In genomic region chr13:42306870-42307800, GRCm38 (mm10) we compare ENCODE assay signal across 24 mouse cellular contexts. TPM values are rescaled to one million over a fixed set of nuclear protein-coding genes. Genes with fewer than 3 reads are reported as not detected.
A peak's percentile ranks its signal among the peaks of the same experiment; 100 is the strongest.
DNase-seq lines count a peak whose midpoint lies in the region; ATAC-seq and TF ChIP-seq lines count a peak whose summit lies in the region.
"Had no signal": no experiment of that assay in that cellular context is flagged by ENCODE, and none has a peak within 500 bp of the region (broad histone marks: within the 10 kb centered on the region; RNA-seq: fewer than 3 reads in every experiment).

No protein-coding gene starts in this region.

- H3K4me2 ChIP-seq in lung, postnatal 0 days (replicated peaks; ENCODE audit: low read depth, low read length), result no peak overlapping the region
- H3K4me2 ChIP-seq: kidney, embryonic 15.5 days; liver, embryonic 15.5 days; lung, embryonic 14.5 days; midbrain, embryonic 12.5 days; neural tube, embryonic 15.5 days; stomach, embryonic 15.5 days had no signal

- TF ChIP-seq EP300 in lung, postnatal 0 days (IDR thresholded peaks at IDR 0.05), result no peak

- no peak for TF ChIP-seq POLR2A in cerebellum, adult 2 months (IDR thresholded peaks at IDR 0.05; ENCODE audit: borderline replicate concordance, insufficient read depth, low read length)

- no peak for ATAC-seq in lung, postnatal 0 days
- ATAC-seq: forebrain, embryonic 16.5 days; hindbrain, embryonic 16.5 days; Patski had no signal

- H3K4me3 ChIP-seq in gastrocnemius, adult 2 months, result no peak overlapping the region
- no peak overlapping the region for H3K4me3 ChIP-seq in lung, postnatal 0 days (ENCODE audit: low read depth, low read length)
- H3K4me3 ChIP-seq in cerebellum, adult 2 months (replicated peaks; ENCODE audit: insufficient read depth, low read depth, low read length), result no peak overlapping the region
- H3K4me3 ChIP-seq: kidney, embryonic 15.5 days; layer of hippocampus, adult 2 months; liver, embryonic 15.5 days; midbrain, embryonic 12.5 days; neural tube, embryonic 15.5 days; stomach, embryonic 15.5 days had no signal

- H3K27ac ChIP-seq in gastrocnemius, adult 2 months, result peak overlapping the region; percentile 28; the same call in 1 of the 2 replicates
- no peak overlapping the region for H3K27ac ChIP-seq in lung, postnatal 0 days (ENCODE audit: low read length)
- H3K27ac ChIP-seq in cerebellum, adult 2 months (ENCODE audit: insufficient read depth, low read length), result no peak overlapping the region
- H3K27ac ChIP-seq: kidney, embryonic 15.5 days; layer of hippocampus, adult 2 months; liver, embryonic 15.5 days; midbrain, embryonic 12.5 days; neural tube, embryonic 15.5 days; stomach, embryonic 15.5 days had no signal

- no peaks in the 10 kb centered on the region for H3K9me3 ChIP-seq in lung, postnatal 0 days (ENCODE audit: low read length)
- H3K9me3 ChIP-seq: kidney, embryonic 15.5 days; liver, embryonic 15.5 days; midbrain, embryonic 12.5 days; neural tube, embryonic 15.5 days; stomach, embryonic 15.5 days had no signal

- no peak overlapping the region for H3K9ac ChIP-seq in lung, postnatal 0 days (replicated peaks; ENCODE audit: low read depth)
- H3K9ac ChIP-seq: kidney, embryonic 15.5 days; liver, embryonic 15.5 days; lung, embryonic 14.5 days; midbrain, embryonic 12.5 days; neural tube, embryonic 15.5 days; stomach, embryonic 15.5 days had no signal

- H3K36me3 ChIP-seq in lung, postnatal 0 days (ENCODE audit: insufficient read depth, low read length), result no peaks in the 10 kb centered on the region
- H3K36me3 ChIP-seq: kidney, embryonic 15.5 days; liver, embryonic 15.5 days; midbrain, embryonic 12.5 days; neural tube, embryonic 15.5 days; stomach, embryonic 15.5 days had no signal

- H3K4me1 ChIP-seq in lung, postnatal 0 days (ENCODE audit: insufficient read depth, low read depth, low read length), result peaks cover 4% of the 10 kb centered on the region; the same call in 1 of the 2 replicates
- no peaks in the 10 kb centered on the region for H3K4me1 ChIP-seq in cerebellum, adult 2 months (ENCODE audit: control insufficient read depth, insufficient read depth, low read length)
- H3K4me1 ChIP-seq: liver, embryonic 15.5 days had no signal

- no peaks in the 10 kb centered on the region for H3K27me3 ChIP-seq in lung, postnatal 0 days (replicated peaks; ENCODE audit: insufficient read depth, low read length)
- H3K27me3 ChIP-seq in cerebellum, adult 2 months (ENCODE audit: control insufficient read depth, insufficient read depth, low read length), result peaks cover 3% of the 10 kb centered on the region; the same call in 1 of the 2 replicates
- H3K27me3 ChIP-seq: Patski had no signal

- intact Hi-C loops in gastrocnemius, adult 2 months (cut with DNase I), result no loop called here
- intact Hi-C loops in gastrocnemius, postnatal 14 days (cut with DNase I; ENCODE audit: low total_unique reads), result no loop called here

- peak; percentile 34 for DNase-seq in gastrocnemius, adult 2 months
- DNase-seq in gastrocnemius, postnatal 14 days, result no peak
- peak; percentile 32 for DNase-seq in lung, postnatal 0 days (ENCODE audit: low spot score)
- DNase-seq in lung, postnatal 36 days, result no peak
- DNase-seq in NIH3T3 (ENCODE audit: low read depth), result peak; percentile 76
- peak; percentile 44 for DNase-seq in fibroblast of lung, adult 2 months (ENCODE audit: low read depth)
- DNase-seq in retina, postnatal 1 day, result no peak
- DNase-seq in cerebellum, adult 2 months, result no peak
- DNase-seq: heart, postnatal 14 days; kidney, adult 11 months; kidney, postnatal 36 days; liver; lung, embryonic 14.5 days; right cerebral cortex, postnatal 25 days had no signal

- WGBS in lung, postnatal 0 days, result 62% methylated on average over 14 of the region's 14 CpGs
- WGBS in cerebellum, adult 2 months, result 58% methylated on average over 14 of the region's 14 CpGs

- TF ChIP-seq CTCF in gastrocnemius, adult 2 months (IDR thresholded peaks at IDR 0.05), result no peak
- TF ChIP-seq CTCF in lung, postnatal 0 days (IDR thresholded peaks at IDR 0.05), result no peak
- TF ChIP-seq CTCF in cerebellum, adult 2 months (IDR thresholded peaks at IDR 0.05; ENCODE audit: borderline replicate concordance, insufficient read depth, low read depth, low read length), result no peak

RNA-seq across cellular contexts. Expression of gene Edn1, which starts 5.9 kb away (rescaled TPM):
- total RNA-seq in gastrocnemius, adult 2 months (2021), result 1 to 10 TPM; 1.6 to 1.7 TPM
- total RNA-seq in gastrocnemius, postnatal 14 days (2021), result 1 to 10 TPM; 1.2 to 1.6 TPM
- 6.1 and 10.6 TPM in 2 replicates for polyA plus RNA-seq in lung, postnatal 0 days (2015; fragmentation: Nextera tagmentation; extraction: Ambion mirVana)
- 1.6 and 2.0 TPM in 2 replicates for polyA plus RNA-seq in cerebellum, adult 2 months (2012; rRNA removed)
- total RNA-seq: CH12.LX had no signal

Comparison
In these comparisons a context has a peak if more than half of its experiments do, and no peak if none do; other contexts are left out.
1. DNase-seq: peak in gastrocnemius, adult 2 months (single experiment), lung, postnatal 0 days (single experiment), NIH3T3 (single experiment) and fibroblast of lung, adult 2 months (single experiment); none in gastrocnemius, postnatal 14 days (single experiment), lung, postnatal 36 days (single experiment), retina, postnatal 1 day (single experiment) and cerebellum, adult 2 months (0 of 2).